Mouse (Mus musculus) yolk sac, embryonic 10.5 days (tissue): ENCODE measurements at regions not wholly inside any gene's neighbourhood (a gene's known extent, or its start where the extent isn't known, plus 50 kb on each side); places are given as distances from the start of the nearest gene placed in this dataset.

ENCODE experiments used
- DNase-seq: peaks from one replicate; pipeline ENCODE4 v3.0.0-alpha.2; 2017; ENCODE audit warnings: low spot score

DNA sequence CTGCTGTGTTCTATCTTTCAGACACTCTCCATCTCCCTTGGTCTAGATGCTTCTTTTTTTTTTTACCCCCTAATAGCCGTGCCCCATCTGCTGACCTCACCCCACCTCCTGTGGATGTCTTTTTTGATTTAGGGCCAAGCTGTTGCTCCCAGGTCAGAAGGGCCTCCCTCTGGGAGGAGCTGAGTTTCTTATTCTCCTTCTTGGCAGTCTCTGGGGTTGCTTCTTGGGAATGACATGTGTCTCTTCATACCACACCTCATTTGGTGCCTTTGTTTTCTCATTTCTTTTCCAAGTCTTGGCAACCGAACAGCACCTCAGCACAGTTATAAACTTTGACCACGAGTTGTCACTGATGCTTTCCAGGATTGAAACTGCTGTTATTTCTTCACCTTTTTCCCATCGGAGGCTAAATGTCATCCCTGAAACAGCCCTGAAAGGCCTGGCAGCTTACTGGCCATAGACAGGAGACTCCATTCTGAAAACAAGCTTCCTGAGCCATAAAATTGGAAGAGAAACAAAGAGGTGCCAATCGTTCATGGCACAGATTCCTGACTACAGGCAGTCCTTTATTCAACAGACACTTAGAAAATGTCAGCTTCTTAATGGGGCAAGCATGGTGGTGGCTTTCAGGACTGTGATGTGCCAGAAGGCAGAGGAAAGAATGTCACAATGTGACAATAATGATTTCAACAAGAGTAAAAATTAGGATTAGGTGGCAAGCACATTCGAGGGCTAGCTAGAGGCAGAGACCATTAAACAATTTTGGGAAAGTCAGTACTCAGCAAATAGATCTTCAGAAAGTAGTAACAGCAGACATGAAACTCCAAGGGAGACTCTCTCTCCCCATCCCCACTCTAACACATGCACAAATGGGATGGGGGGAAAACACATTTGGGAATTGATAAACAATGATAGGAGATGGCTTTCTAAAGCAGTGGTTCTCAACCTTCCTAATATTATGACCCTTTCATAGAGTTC, 197.1 kb upstream of the Arrdc4 start:
- DNase-seq, result peak; percentile 4

GRCm38 (mm10) chr7:68930627-68931334, 181.7 kb upstream of the Arrdc4 start:
- no peak for DNase-seq

DNA sequence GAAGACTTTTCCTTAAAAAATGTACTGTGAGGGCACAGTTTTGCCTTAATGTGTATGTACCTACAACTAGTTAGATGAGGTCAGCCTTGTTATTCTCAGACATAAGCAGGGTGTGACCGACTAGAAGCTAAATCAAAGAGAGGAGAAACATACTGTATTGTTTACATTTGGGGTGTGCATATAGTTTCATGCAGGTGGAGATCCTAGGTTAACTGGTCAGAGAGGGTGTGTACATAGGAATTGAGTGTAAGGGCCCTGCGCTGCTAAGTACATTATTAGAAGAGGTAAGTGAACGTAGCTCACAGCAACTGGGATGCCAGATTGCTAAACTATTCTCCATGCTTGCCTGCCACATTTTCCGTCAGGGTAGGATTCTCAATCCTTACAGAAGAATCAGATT, 180.6 kb upstream of the Arrdc4 start:
- no peak for DNase-seq

DNA sequence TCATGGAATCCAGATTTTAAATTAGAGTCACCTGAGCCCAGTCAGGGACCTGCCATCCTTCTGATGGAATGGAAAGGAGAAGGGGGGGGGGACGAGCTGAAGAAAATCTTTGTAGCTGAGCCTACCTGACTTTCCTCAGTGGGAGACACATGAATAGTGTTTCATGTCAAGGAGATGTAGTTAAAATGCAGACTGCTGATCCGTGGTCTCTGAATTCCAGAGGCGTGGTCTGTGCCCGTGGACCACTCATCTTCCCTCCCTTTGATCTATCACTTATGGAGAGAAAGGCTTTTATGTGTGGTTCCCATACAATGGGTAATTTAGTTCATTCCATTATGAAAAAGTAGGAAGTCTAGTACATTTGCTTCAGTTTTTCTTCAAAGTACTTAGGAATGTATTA, 176.6 kb upstream of the Arrdc4 start:
- DNase-seq, result no peak

DNA sequence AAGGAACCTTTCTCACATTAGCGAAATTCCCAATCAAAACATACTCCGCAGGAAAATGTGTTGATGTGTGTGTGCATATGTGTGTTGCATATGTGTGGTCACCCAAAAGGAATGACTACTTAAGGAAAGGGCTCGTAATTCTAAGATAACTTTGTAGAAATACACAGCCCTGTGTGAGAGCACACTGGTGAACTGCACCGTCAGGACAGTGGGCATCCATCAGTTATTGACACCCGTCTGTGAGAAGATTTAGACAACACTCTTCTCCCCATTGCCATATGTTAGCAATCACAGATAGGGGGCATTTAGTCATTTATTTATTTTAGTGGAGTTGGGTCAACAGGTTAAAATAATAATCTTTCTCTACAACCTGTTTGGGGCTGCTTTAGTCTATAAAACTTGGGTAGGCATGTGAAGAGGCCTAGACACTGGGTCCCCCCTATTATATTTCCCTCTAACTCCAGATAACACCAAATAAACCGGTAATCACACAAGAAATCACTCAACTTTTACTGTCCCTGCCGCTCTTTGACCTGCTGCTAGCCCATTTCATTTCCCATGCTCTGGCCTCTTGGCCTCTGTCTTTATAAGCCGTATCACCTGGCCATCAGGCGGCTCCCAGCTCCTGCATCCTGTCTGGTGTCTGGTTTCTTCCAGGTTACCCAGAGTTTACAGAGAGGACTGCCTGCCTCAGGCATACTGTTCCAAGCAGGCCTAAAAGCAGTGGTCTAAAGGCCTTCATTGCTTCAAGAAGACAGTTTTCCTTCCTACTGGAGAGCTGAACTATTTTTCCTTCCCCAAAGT, 169.8 kb upstream of the Arrdc4 start:
- peak; percentile 6 for DNase-seq

DNA sequence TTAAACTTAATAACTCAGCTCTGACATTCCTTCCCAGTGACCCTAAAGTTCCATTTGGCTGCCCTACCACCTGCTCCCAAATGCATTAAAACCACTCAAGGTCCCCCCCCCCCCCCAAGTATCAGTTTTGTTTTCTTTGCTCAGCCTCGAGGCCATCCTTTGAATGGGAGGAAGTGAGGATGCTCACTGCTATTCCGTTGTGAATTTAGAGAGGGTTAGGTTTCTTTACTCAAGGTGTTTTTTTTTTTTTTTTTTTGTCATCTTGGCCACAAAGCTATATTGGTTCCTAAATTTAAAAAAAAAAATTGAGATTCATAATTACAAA, 168.8 kb upstream of the Arrdc4 start:
- no peak for DNase-seq

- peak; percentile 32 for DNase-seq
Observed at GRCm38 (mm10) chr7:68917137-68917875, 168.3 kb upstream of the Arrdc4 start.

GRCm38 (mm10) chr7:68915976-68916375, 166.9 kb upstream of the Arrdc4 start:
- DNase-seq, result no peak

DNA sequence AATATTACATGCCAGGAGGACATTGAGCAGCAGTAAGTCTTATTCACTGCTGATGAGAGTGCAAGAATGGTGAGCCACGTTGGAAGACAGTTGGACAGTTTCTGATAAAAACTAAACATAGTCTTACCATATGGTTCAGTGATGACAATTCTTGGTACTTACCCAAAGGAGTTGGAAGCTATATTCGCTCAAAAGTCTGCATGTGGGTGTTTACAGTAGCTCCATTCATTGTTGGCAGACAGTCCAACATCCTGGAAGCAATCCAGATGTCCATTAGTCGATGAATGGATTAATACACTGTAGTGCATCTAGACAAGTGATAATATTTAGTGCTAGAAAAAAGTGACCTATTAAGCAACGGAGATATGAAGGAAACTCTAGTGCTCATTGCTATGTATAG, 165.3 kb upstream of the Arrdc4 start:
- DNase-seq, result no peak

- no peak for DNase-seq
Observed at GRCm38 (mm10) chr7:68911989-68912655, 163.1 kb upstream of the Arrdc4 start.

GRCm38 (mm10) chr7:68911562-68911961, 162.5 kb upstream of the Arrdc4 start:
- no peak for DNase-seq

- no peak for DNase-seq
Observed at GRCm38 (mm10) chr7:68909694-68910093, 160.7 kb upstream of the Arrdc4 start.

- no peak for DNase-seq
Observed at GRCm38 (mm10) chr7:68908401-68908834, 159.4 kb upstream of the Arrdc4 start.

DNA sequence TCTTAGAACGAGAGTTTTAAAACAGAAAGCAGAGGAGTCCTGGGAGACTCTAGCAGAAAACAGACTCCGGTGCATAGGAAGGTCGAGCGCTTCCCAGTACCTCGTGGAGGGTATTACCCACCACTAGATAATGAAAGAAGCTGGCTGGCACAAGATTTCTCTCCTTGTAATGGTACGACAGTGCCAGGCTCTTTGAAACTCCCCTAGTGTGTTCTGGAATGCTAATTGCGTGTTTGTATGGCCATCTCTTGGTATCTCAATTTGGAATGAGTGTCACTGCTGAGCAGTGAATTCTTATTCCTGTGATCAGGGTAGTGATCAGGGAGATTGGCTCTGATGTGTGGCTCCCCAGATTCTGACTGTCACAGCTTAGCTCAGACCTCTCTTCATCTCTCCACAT, 158.8 kb upstream of the Arrdc4 start:
- no peak for DNase-seq

DNA sequence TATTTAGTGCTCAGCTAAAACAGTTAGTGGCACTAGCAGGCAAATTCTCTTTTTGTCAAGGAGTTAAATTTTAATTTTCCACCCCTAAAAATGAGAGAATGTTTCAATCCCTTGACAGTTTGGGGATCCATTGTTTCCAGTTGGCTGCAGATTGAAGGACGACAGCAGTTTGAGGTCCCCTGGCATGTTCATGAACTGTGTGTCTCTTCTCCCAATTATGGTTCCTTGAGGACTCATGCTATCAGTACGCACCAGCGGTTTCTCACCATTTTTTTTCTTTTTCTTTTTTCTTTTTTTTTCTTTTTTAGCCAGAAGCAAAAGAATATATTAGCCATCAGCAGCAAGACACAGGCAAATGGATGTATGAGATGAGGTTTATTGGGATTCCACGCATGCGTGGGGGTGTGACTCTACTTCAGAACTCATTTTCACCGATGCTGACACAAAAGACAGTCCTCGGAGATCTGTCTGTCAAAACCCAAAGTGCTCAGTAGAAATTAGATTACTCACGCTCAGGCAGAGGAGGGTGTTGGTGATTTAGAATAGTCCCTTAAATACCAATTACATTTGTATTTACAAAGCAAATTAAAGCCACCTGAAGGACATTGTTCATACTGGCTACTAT, 157.8 kb upstream of the Arrdc4 start:
- DNase-seq, result no peak

DNA sequence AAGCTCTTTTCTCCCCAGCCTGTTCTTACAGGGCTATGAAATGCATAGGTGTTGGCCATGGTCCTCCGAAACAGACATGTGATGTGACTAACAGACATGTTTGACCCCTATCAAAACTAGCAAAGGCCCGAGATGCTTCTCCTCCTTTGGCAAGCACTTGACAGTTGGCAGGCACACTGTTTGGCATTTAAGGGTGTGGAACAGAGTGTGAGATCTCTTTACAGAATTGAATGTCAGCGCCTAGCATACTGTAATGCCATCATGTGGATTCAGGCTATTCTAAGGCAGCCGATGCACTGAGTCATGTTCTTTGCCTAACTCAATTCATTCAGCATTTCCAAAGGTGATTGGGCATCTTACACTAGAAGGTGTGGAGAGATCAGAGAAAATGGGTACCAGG, 156.8 kb upstream of the Arrdc4 start:
- no peak for DNase-seq

GRCm38 (mm10) chr7:68886173-68886572, 137.1 kb upstream of the Arrdc4 start:
- no peak for DNase-seq

DNA sequence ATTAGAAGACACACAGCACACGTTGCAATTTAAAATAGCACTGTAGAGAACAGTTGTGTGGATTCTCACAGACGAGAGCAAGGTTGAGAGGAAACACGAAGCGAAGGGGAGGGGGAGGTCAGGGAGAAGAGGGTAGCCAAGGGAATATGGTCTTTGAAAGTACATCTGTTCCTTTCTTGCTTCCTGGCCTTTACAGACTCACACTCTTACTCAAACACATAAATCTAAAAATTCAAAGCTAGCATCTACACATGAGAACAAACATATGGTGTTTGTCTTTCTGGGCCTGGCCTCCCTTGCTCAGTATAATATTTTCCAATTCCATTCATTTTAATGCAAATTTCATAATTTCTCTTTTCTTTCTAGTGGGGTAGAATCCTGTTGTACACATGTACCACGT, 124.0 kb upstream of the Arrdc4 start:
- DNase-seq, result no peak

DNA sequence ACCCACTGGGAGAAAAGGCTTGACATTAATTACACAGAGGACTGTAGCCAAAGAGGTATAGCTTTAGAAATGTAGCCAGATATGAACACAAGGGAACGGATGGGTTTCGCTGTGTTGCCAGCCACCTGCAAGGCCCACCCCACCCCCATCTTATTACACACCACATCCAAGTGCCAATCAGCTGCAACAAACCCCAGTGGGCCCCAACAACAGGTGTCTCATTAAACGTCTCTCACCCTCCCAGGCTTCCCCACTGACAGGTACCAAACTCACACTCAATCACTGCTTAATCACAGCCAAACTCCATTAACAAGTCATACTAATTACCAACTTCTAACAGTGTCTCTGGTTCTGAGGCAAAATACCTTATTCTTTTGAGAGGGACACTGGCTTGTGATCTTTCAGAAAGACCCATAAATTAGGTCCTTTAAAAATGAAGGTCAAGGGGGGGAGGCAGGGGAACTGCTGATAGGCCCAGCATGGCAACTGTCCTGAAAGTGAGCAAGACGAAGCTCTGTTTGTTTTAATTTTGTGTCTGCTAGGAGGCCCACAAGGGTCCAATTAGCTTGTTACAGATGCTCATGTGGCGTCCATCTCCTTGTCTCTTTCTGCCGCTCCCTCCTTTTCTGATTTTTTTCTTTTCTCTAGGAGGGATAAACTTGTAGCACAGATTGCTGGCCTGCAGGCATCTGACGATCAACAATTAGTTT, 115.4 kb upstream of the Arrdc4 start:
- no peak for DNase-seq
